Mouse (Mus musculus): ENCODE measurements around the gene Spty2d1. TPM values are rescaled to one million over a fixed set of nuclear protein-coding genes. Genes with fewer than 3 reads are reported as not detected.

Gene Spty2d1
- polyA plus RNA-seq, 1 experiment from 2014 or later = 8.1 TPM

GRCm38 (mm10) chr7:47016602-47017001 lies 8.4 kb upstream of the Spty2d1 start:
- Histone ChIP-seq H3K4me2 (no peak overlapping the region), H3K4me1 (peaks cover 7% of the 10 kb centered on the region), H3K9ac (no peak overlapping the region), H3K4me3 (no peak overlapping the region), H3K36me3 (replicated peaks) (no peaks in the 10 kb centered on the region), H3K9me3 (no peaks in the 10 kb centered on the region), H3K27ac (no peak overlapping the region), H3K27me3 (replicated peaks) (no peaks in the 10 kb centered on the region)
- 86% methylated on average over 3 of the region's 3 CpGs for WGBS
- ATAC-seq (replicated peaks) = no peak

- H3K27me3 ChIP-seq (replicated peaks) = no peaks in the 10 kb centered on the region
- 10% methylated on average over 6 of the region's 6 CpGs for WGBS
- peak; percentile 86 for ATAC-seq (replicated peaks)
- peaks cover 7% of the 10 kb centered on the region for H3K4me1 ChIP-seq
- H3K27ac ChIP-seq = no peak overlapping the region
- H3K4me2 ChIP-seq = peak overlapping the region; percentile 48
- H3K36me3 ChIP-seq (replicated peaks) = no peaks in the 10 kb centered on the region
- H3K9me3 ChIP-seq = no peaks in the 10 kb centered on the region
- 0 out of 2 replicates have a peak overlapping the region, but pooled peaks have one; percentile 31 for H3K9ac ChIP-seq
- peak overlapping the region; percentile 26 for H3K4me3 ChIP-seq
Measured at GRCm38 (mm10) chr7:47015390-47016065, 7.3 kb upstream of the Spty2d1 start.

GRCm38 (mm10) chr7:47014564-47015389 lies 6.6 kb upstream of the Spty2d1 start:
- Histone ChIP-seq H3K27ac (no peak overlapping the region), H3K9ac (no peak overlapping the region)
- 51% methylated on average over 10 of the region's 11 CpGs for WGBS

GRCm38 (mm10) chr7:47013131-47013767 lies 5.0 kb upstream of the Spty2d1 start:
- no peaks in the 10 kb centered on the region for H3K36me3 ChIP-seq (replicated peaks)
- H3K4me1 ChIP-seq = peaks cover 19% of the 10 kb centered on the region
- no peak overlapping the region for H3K27ac ChIP-seq
- H3K27me3 ChIP-seq (replicated peaks) = no peaks in the 10 kb centered on the region
- WGBS = 63% methylated on average over 9 of the region's 9 CpGs
- H3K4me3 ChIP-seq = no peak overlapping the region
- no peak for ATAC-seq (replicated peaks)
- no peak overlapping the region for H3K4me2 ChIP-seq
- no peaks in the 10 kb centered on the region for H3K9me3 ChIP-seq
- H3K9ac ChIP-seq = no peak overlapping the region

More at GRCm38 (mm10) chr7:47014564-47015389, 6.6 kb upstream of the Spty2d1 start:
- Histone ChIP-seq H3K4me2 (no peak overlapping the region), H3K4me3 (no peak overlapping the region), H3K27me3 (replicated peaks) (no peaks in the 10 kb centered on the region), H3K4me1 (peaks cover 11% of the 10 kb centered on the region), H3K36me3 (replicated peaks) (no peaks in the 10 kb centered on the region), H3K9me3 (no peaks in the 10 kb centered on the region)
- no peak for ATAC-seq (replicated peaks)

GRCm38 (mm10) chr7:47007818-47008167 lies 418 bp downstream of the Spty2d1 start:
- peak; percentile 70 for ATAC-seq (replicated peaks)
- Histone ChIP-seq H3K4me1 (peaks cover 48% of the 10 kb centered on the region), H3K27me3 (replicated peaks) (no peaks in the 10 kb centered on the region), H3K36me3 (replicated peaks) (no peaks in the 10 kb centered on the region), H3K4me3 (peak overlapping the region; percentile 90), H3K9ac (peak overlapping the region; percentile 66), H3K9me3 (no peaks in the 10 kb centered on the region), H3K27ac (peak overlapping the region; percentile 88), H3K4me2 (peak overlapping the region; percentile 75)
- WGBS = under 1% methylated on average over 25 of the region's 25 CpGs

- ATAC-seq (replicated peaks) = no peak
Measured at GRCm38 (mm10) chr7:47007109-47007780, 966 bp downstream of the Spty2d1 start.

GRCm38 (mm10) chr7:47003411-47004115 lies 4.6 kb downstream of the Spty2d1 start:
- no peak overlapping the region for H3K4me2 ChIP-seq
- H3K9ac ChIP-seq = no peak overlapping the region
- H3K4me1 ChIP-seq = peaks cover 51% of the 10 kb centered on the region
- 0 out of 2 replicates have a peak, but pooled peaks cover 1% of the 10 kb centered on the region for H3K36me3 ChIP-seq (replicated peaks)
- WGBS = 25% methylated on average over 3 of the region's 3 CpGs
- H3K27me3 ChIP-seq (replicated peaks) = no peaks in the 10 kb centered on the region
- no peak overlapping the region for H3K4me3 ChIP-seq
- H3K9me3 ChIP-seq = no peaks in the 10 kb centered on the region
- H3K27ac ChIP-seq = no peak overlapping the region
- no peak for ATAC-seq (replicated peaks)

More at GRCm38 (mm10) chr7:47007109-47007780, 966 bp downstream of the Spty2d1 start:
- peak overlapping the region; percentile 66 for H3K9ac ChIP-seq
- peaks cover 53% of the 10 kb centered on the region for H3K4me1 ChIP-seq
- H3K4me3 ChIP-seq = peak overlapping the region; percentile 90
- H3K36me3 ChIP-seq (replicated peaks) = no peaks in the 10 kb centered on the region
- H3K4me2 ChIP-seq = peak overlapping the region; percentile 75
- 21% methylated on average over 21 of the region's 21 CpGs for WGBS
- H3K27me3 ChIP-seq (replicated peaks) = no peaks in the 10 kb centered on the region
- no peaks in the 10 kb centered on the region for H3K9me3 ChIP-seq
- peak overlapping the region; percentile 88 for H3K27ac ChIP-seq

- no peak overlapping the region for H3K4me2 ChIP-seq
- H3K9me3 ChIP-seq = no peaks in the 10 kb centered on the region
- H3K4me3 ChIP-seq = no peak overlapping the region
- H3K9ac ChIP-seq = no peak overlapping the region
- WGBS = 57% methylated on average over 4 of the region's 4 CpGs
- no peak overlapping the region for H3K27ac ChIP-seq
- H3K4me1 ChIP-seq = peaks cover 43% of the 10 kb centered on the region
- H3K36me3 ChIP-seq (replicated peaks) = peaks cover 17% of the 10 kb centered on the region; the same call in 1 of the 2 replicates
- ATAC-seq (replicated peaks) = no peak
- no peaks in the 10 kb centered on the region for H3K27me3 ChIP-seq (replicated peaks)
Measured at GRCm38 (mm10) chr7:47001900-47002275, 6.3 kb downstream of the Spty2d1 start.

GRCm38 (mm10) chr7:47001125-47001899 lies 6.9 kb downstream of the Spty2d1 start:
- no peak for ATAC-seq (replicated peaks)
- Histone ChIP-seq H3K9me3 (no peaks in the 10 kb centered on the region), H3K36me3 (replicated peaks) (peaks cover 17% of the 10 kb centered on the region; the same call in 1 of the 2 replicates), H3K27me3 (replicated peaks) (no peaks in the 10 kb centered on the region), H3K27ac (no peak overlapping the region), H3K9ac (no peak overlapping the region), H3K4me2 (no peak overlapping the region), H3K4me1 (peaks cover 38% of the 10 kb centered on the region), H3K4me3 (no peak overlapping the region)
- WGBS = 84% methylated on average over 5 of the region's 5 CpGs

- no peak; the same call in 1 of the 2 replicates for ATAC-seq (replicated peaks)
- no peak overlapping the region for H3K4me3 ChIP-seq
- WGBS = 43% methylated on average over 3 of the region's 3 CpGs
- no peak overlapping the region for H3K27ac ChIP-seq
- no peak overlapping the region for H3K9ac ChIP-seq
- H3K27me3 ChIP-seq (replicated peaks) = no peaks in the 10 kb centered on the region
- H3K4me2 ChIP-seq = no peak overlapping the region
- H3K36me3 ChIP-seq (replicated peaks) = peaks cover 17% of the 10 kb centered on the region; the same call in 1 of the 2 replicates
- H3K9me3 ChIP-seq = no peaks in the 10 kb centered on the region
- peaks cover 36% of the 10 kb centered on the region for H3K4me1 ChIP-seq
Measured at GRCm38 (mm10) chr7:47000644-47000983, 7.6 kb downstream of the Spty2d1 start.
